Mouse (Mus musculus): Measurements from ENCODE around the gene Upf2. TPM values are rescaled to one million over a fixed set of nuclear protein-coding genes. Genes with fewer than 3 reads are reported as not detected.

The Upf2 gene
- polyA plus RNA-seq, 1 experiment from 2014 or later: 6.6 TPM

GRCm38 (mm10) chr2:6099443-6099842 is 148.2 kb downstream of the Upf2 start:
- Histone ChIP-seq H3K9me3 (ENCODE audit: control insufficient read depth, low read length) (no peaks in the 10 kb centered on the region; the same call in 1 of the 2 replicates), H3K27ac (replicated peaks in 1 of 2; ENCODE audit: control insufficient read depth in 1 of 2, insufficient read depth in 1 of 2, low read depth in 2 of 2, low read length in 2 of 2) (peak overlapping the region; percentile 96 to 97), H3K4me2 (ENCODE audit: low read length) (peak overlapping the region; percentile 40), H3K4me1 (ENCODE audit: control insufficient read depth in 2 of 2, insufficient read depth in 2 of 2, low read length in 2 of 2) (peaks cover 18 to 36% of the 10 kb centered on the region in 2 experiments), H3K27me3 (ENCODE audit: control insufficient read depth, insufficient read depth, low read length) (no peaks in the 10 kb centered on the region), H3K36me3 (ENCODE audit: control insufficient read depth, insufficient read depth, low read length) (0 out of 2 replicates have a peak, but pooled peaks cover 3% of the 10 kb centered on the region), H3K9ac (ENCODE audit: low read length) (peak overlapping the region; percentile 61), H3K4me3 (ENCODE audit: control insufficient read depth in 1 of 2, insufficient read depth in 1 of 2, low read depth in 1 of 2, low read length in 2 of 2) (no peak overlapping the region)
- no peak for ATAC-seq (ENCODE audit: insufficient number of reproducible peaks, insufficient read depth, low FRiP score, low read depth)
- WGBS: 44% methylated on average over 9 of the region's 9 CpGs

DNA sequence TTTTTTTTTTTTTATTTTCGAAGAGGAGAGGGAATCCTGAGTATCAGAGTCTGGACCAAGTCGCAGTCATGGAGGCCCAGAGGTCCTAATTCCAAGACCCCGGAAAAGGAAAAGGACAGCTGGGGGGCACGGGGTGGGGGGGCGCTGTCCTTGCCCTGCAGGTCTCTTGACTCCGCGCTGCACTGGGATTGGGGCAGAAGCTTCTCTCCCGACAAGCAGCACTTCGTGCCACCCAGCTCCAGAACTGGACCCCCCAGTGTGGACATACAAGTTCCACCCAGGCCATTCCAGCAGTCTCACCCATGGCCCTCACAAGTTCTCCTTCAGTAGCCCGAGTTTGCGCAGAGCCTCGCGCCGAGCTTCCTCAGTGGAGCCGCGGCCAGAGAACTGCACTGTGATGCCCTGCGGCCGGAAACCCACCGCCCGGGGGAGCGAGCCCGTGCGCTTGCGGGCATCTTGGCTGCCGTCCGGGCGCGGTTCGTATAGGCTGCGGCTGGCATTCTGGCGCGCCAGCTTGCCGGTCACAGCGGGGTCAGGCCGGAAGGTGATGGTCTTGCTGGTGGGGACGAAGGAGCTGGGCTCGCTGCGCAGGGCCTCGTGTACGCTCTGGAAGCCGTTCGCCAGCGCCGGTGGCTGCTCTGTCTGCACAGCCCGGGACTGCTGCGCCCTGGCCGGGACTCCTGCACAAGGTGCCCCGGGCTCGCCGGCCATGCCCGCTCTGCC is 148.9 kb downstream of the Upf2 start:
- Histone ChIP-seq H3K9me3 (ENCODE audit: control insufficient read depth, low read length) (no peaks in the 10 kb centered on the region; the same call in 1 of the 2 replicates), H3K4me2 (ENCODE audit: low read length) (peak overlapping the region; percentile 76), H3K36me3 (ENCODE audit: control insufficient read depth, insufficient read depth, low read length) (0 out of 2 replicates have a peak, but pooled peaks cover 3% of the 10 kb centered on the region), H3K27me3 (ENCODE audit: control insufficient read depth, insufficient read depth, low read length) (no peaks in the 10 kb centered on the region), H3K9ac (ENCODE audit: low read length) (peak overlapping the region; percentile 78), H3K27ac (replicated peaks in 1 of 2; ENCODE audit: control insufficient read depth in 1 of 2, insufficient read depth in 1 of 2, low read depth in 2 of 2, low read length in 2 of 2) (peak overlapping the region in 1 of 2 experiments; percentile 96; a peak in 2 of 4 replicates), H3K4me1 (ENCODE audit: control insufficient read depth in 2 of 2, insufficient read depth in 2 of 2, low read length in 2 of 2) (peaks cover 18 to 36% of the 10 kb centered on the region in 2 experiments), H3K4me3 (ENCODE audit: control insufficient read depth in 1 of 2, insufficient read depth in 1 of 2, low read depth in 1 of 2, low read length in 2 of 2) (peak overlapping the region; percentile 35 to 40)
- peak; percentile 51 for ATAC-seq (ENCODE audit: insufficient number of reproducible peaks, insufficient read depth, low FRiP score, low read depth)
- 6% methylated on average over 51 of the region's 51 CpGs for WGBS

- Histone ChIP-seq H3K27me3 (ENCODE audit: control insufficient read depth, insufficient read depth, low read length) (no peaks in the 10 kb centered on the region), H3K27ac (replicated peaks in 1 of 2; ENCODE audit: control insufficient read depth in 1 of 2, insufficient read depth in 1 of 2, low read depth in 2 of 2, low read length in 2 of 2) (peak overlapping the region in 1 of 2 experiments; percentile 96; a peak in 2 of 4 replicates), H3K36me3 (ENCODE audit: control insufficient read depth, insufficient read depth, low read length) (0 out of 2 replicates have a peak, but pooled peaks cover 3% of the 10 kb centered on the region), H3K9me3 (ENCODE audit: control insufficient read depth, low read length) (no peaks in the 10 kb centered on the region; the same call in 1 of the 2 replicates), H3K9ac (ENCODE audit: low read length) (peak overlapping the region; percentile 78), H3K4me2 (ENCODE audit: low read length) (peak overlapping the region; percentile 76), H3K4me3 (ENCODE audit: control insufficient read depth in 1 of 2, insufficient read depth in 1 of 2, low read depth in 1 of 2, low read length in 2 of 2) (peak overlapping the region; percentile 35 to 40), H3K4me1 (ENCODE audit: control insufficient read depth in 2 of 2, insufficient read depth in 2 of 2, low read length in 2 of 2) (peaks cover 18 to 36% of the 10 kb centered on the region in 2 experiments)
- WGBS: 37% methylated on average over 20 of the region's 20 CpGs
- ATAC-seq (ENCODE audit: insufficient number of reproducible peaks, insufficient read depth, low FRiP score, low read depth): no peak; the same call in 1 of the 2 replicates
Measured at GRCm38 (mm10) chr2:6100755-6101154, 149.5 kb downstream of the Upf2 start.

DNA sequence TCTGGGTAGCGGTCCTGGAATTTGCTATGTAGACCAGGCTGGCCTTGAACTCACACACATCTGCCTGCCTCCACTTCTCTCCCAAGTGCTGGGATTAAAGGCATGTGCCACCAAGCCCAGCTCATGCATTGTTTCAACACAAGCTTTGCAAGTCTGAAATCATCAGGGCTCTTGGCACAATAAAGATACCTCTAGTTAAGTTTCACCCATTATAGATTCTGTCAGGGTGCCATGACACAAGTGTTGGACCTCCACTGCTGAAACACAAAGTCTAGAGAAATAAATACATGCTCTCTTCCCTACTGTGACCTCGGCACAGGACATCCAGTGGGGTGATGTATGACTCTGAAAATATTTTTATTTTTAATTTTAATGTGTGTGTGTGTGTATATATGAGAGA is 154.2 kb downstream of the Upf2 start:
- Histone ChIP-seq H3K36me3 (ENCODE audit: control insufficient read depth, insufficient read depth, low read length) (0 out of 2 replicates have a peak, but pooled peaks cover 3% of the 10 kb centered on the region), H3K4me1 (ENCODE audit: control insufficient read depth in 2 of 2, insufficient read depth in 2 of 2, low read length in 2 of 2) (peaks cover 3 to 6% of the 10 kb centered on the region in 2 experiments; a peak in 3 of 4 replicates), H3K4me3 (ENCODE audit: control insufficient read depth in 1 of 2, insufficient read depth in 1 of 2, low read depth in 1 of 2, low read length in 2 of 2) (no peak overlapping the region), H3K9ac (ENCODE audit: low read length) (no peak overlapping the region), H3K27me3 (ENCODE audit: control insufficient read depth, insufficient read depth, low read length) (no peaks in the 10 kb centered on the region), H3K4me2 (ENCODE audit: low read length) (no peak overlapping the region), H3K27ac (replicated peaks in 1 of 2; ENCODE audit: control insufficient read depth in 1 of 2, insufficient read depth in 1 of 2, low read depth in 2 of 2, low read length in 2 of 2) (no peak overlapping the region), H3K9me3 (ENCODE audit: control insufficient read depth, low read length) (no peaks in the 10 kb centered on the region; the same call in 1 of the 2 replicates)
- no peak for ATAC-seq (ENCODE audit: insufficient number of reproducible peaks, insufficient read depth, low FRiP score, low read depth)
- WGBS: 91% methylated on average over 2 of the region's 2 CpGs

Other genes starting within 250 kb of the Upf2 start
- gene Camk1d, start 237.0 kb upstream of the Upf2 start, polyA plus RNA-seq (2014; fragmentation: Nextera tagmentation; extraction: Ambion mirVana): 3.4 and 5.6 TPM in 2 replicates
- 52.7 and 57.2 TPM in 2 replicates for gene Nudt5, start 106.5 kb upstream of the Upf2 start, polyA plus RNA-seq (2014; fragmentation: Nextera tagmentation; extraction: Ambion mirVana)
- gene Cdc123, start 106.3 kb upstream of the Upf2 start, polyA plus RNA-seq (2014; fragmentation: Nextera tagmentation; extraction: Ambion mirVana): 175 and 189 TPM in 2 replicates
- 0.61 and 1.1 TPM in 2 replicates for gene Gm13199, start 88.5 kb upstream of the Upf2 start, polyA plus RNA-seq (2014; fragmentation: Nextera tagmentation; extraction: Ambion mirVana)
- 45.2 and 52.9 TPM in 2 replicates for gene Sec61a2, start 56.0 kb upstream of the Upf2 start, polyA plus RNA-seq (2014; fragmentation: Nextera tagmentation; extraction: Ambion mirVana)
- 1.9 and 3.3 TPM in 2 replicates for gene Dhtkd1, start 8.7 kb upstream of the Upf2 start, polyA plus RNA-seq (2014; fragmentation: Nextera tagmentation; extraction: Ambion mirVana)
- 11.3 and 14.8 TPM in 2 replicates for gene Proser2, start 178.7 kb downstream of the Upf2 start, polyA plus RNA-seq (2014; fragmentation: Nextera tagmentation; extraction: Ambion mirVana)